Mouse (Mus musculus) erythroid progenitor cell, adult 5-6 weeks (primary cell): ENCODE data around the gene Tmem181a. TPM values are rescaled to one million over a fixed set of nuclear protein-coding genes. Genes with fewer than 3 reads are reported as not detected.
"Not testable (repeated sequence)": the region's sequence is repeated elsewhere in the genome, so short reads cannot be mapped to it uniquely, and the experiment has no call there.

Experiments
- ATAC-seq: replicated peaks from 2 replicates; pipeline ENCODE4 v1.8.0; 2016; ENCODE audit warnings: moderate number of reproducible peaks, mild to moderate bottlenecking, moderate TSS enrichment, inconsistent platforms; ENCODE audit not compliant: poor library complexity, low FRiP score, severe bottlenecking
- total RNA-seq, 2 experiments: library from RNA; stranded (forward) in 1 of 2; stranded (reverse) in 1 of 2; fragments of 150-400 nt in 1 of 2; fragments of 186-747, 209-891 nt in 1 of 2; gene quantifications; 2 replicates each; pipeline versions ENCODE4 v1.2.3 to v1.2.4; 2015 to 2017; ENCODE audit warnings: low replicate concordance in 2 of 2

Tmem181a gene
- total RNA-seq, 2 experiments from 2014 or later, result 0.42 to 0.91 TPM

GRCm38 (mm10) chr17:6300190-6300863 is 43.7 kb downstream of the Tmem181a start:
- not testable (repeated sequence) for ATAC-seq

- not testable (repeated sequence) for ATAC-seq
Observed at GRCm38 (mm10) chr17:6304891-6305290, 48.2 kb downstream of the Tmem181a start.

GRCm38 (mm10) chr17:6305656-6306270 is 49.1 kb downstream of the Tmem181a start:
- ATAC-seq, result not testable (repeated sequence)

GRCm38 (mm10) chr17:6306503-6306902 is 49.8 kb downstream of the Tmem181a start:
- not testable (repeated sequence) for ATAC-seq

GRCm38 (mm10) chr17:6311716-6312115 is 55.1 kb downstream of the Tmem181a start:
- ATAC-seq, result not testable (repeated sequence)

- ATAC-seq, result not testable (repeated sequence)
Observed at GRCm38 (mm10) chr17:6312755-6313154, 56.1 kb downstream of the Tmem181a start.

GRCm38 (mm10) chr17:6314493-6314892 is 57.8 kb downstream of the Tmem181a start:
- ATAC-seq, result not testable (repeated sequence)

GRCm38 (mm10) chr17:6315706-6316105 is 59.0 kb downstream of the Tmem181a start:
- ATAC-seq, result not testable (repeated sequence)

GRCm38 (mm10) chr17:6316379-6317126 is 59.9 kb downstream of the Tmem181a start:
- ATAC-seq, result peak; percentile 64

- ATAC-seq, result peak; percentile 95
Observed at GRCm38 (mm10) chr17:6317339-6317985, 60.8 kb downstream of the Tmem181a start, which contains the start of gene Dynlt1a. Gene Dynlt1a, minus strand, starts transcription at chr17:6317500.

- not testable (repeated sequence) for ATAC-seq
Observed at GRCm38 (mm10) chr17:6321081-6321777, 64.6 kb downstream of the Tmem181a start.

- not testable (repeated sequence) for ATAC-seq
Observed at GRCm38 (mm10) chr17:6321778-6322101, 65.1 kb downstream of the Tmem181a start.

GRCm38 (mm10) chr17:6325021-6325420 is 68.4 kb downstream of the Tmem181a start:
- ATAC-seq, result not testable (repeated sequence)

GRCm38 (mm10) chr17:6325543-6325942 is 68.9 kb downstream of the Tmem181a start:
- ATAC-seq, result not testable (repeated sequence)

- ATAC-seq, result not testable (repeated sequence)
Observed at GRCm38 (mm10) chr17:6327554-6327953, 70.9 kb downstream of the Tmem181a start.

GRCm38 (mm10) chr17:6328997-6329396 is 72.3 kb downstream of the Tmem181a start:
- not testable (repeated sequence) for ATAC-seq

- not testable (repeated sequence) for ATAC-seq
Observed at GRCm38 (mm10) chr17:6342606-6343294, 86.1 kb downstream of the Tmem181a start.

GRCm38 (mm10) chr17:6355256-6355655 is 98.6 kb downstream of the Tmem181a start:
- ATAC-seq, result not testable (repeated sequence)
